Mouse (Mus musculus) ovary, adult 18-20 months (tissue): Measurements from ENCODE around the gene Sfrp5.

Source experiments
- DNase-seq: peaks from one replicate; pipeline ENCODE4 v3.0.0; 2022; ENCODE audit warnings: low spot score, mixed read lengths

Sfrp5 gene

DNA sequence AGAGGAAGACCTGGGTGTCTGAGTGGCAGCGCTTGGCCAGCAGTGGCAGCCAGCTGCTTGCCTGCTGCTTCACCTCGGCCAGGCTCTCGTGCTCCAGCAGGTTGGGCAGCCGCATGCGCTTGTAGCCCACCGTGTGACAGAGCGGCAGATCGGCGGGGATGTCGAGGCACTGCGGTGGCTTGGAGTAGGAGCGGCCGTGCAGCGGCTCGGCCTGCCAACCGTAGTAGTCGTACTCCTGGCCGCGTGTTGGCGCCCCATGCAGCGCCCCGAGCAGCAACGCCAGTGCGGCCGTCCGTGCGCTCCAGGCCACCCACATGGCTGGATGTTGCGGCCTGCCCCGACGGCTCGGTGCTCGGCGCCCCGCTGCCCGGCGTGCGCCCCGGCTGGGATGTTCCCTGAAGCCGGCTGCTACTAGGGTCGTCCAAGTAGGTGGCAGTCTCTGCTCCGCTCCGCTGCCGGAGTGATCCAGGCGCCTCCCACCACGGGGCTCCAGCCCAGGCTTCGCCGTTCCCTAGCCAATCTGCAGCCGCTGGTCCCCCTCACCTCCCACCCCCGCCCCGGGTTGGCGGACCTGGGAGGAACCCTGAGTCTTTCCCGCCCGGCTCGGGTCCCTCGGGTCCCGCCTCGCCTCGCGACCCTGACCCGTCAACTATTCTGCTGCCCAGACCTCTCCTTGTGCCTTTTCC, at the start of gene Sfrp5:
Sfrp5 (minus strand) TSS at position 557 of the 686 bp plus-strand sequence.
- DNase-seq: no peak

DNA sequence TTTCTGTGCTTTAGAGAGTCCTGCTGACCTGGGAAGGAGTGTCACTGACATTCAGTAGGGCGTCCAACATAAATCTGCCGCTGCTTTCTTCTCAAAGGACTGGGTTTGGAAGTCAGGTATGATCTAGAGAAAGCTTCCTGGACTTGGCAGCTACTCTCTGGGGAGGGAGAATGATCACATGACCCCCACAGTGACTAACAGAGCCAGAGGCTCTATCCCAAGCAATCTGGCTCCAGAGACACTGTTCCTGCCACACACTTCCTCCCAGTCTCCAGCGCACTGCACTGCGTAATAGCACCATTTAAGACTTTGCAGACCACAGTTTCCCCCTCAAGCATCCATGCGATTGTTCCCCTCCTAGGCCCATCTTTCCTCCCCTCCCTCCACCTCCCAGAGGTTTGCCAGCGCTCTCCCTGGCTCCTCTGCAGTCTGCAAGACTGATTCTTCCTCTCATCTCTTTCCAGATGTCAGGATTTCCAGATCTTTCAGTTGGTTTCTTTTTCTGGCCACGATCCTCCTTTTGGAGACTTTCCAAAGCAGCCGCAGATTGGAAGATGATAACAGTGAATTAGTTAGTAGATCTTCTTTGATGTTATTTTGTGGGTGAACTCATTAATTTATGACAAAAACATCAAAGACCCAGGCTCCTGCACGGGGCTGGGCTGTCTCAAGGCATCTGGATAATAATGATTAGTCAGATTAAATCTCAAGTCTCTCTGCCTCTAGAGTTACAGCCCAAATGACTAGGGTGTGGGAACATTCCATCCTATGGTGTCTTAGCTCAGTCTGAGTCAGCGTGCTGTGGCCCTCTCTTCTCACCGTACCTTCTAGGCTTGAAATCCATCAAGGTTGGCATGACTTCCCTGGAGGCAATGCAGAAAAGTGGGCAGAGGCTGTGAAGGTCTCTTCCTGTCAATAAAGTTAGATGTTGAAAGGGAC, 48.2 kb upstream of the Sfrp5 start:
- DNase-seq: no peak

DNA sequence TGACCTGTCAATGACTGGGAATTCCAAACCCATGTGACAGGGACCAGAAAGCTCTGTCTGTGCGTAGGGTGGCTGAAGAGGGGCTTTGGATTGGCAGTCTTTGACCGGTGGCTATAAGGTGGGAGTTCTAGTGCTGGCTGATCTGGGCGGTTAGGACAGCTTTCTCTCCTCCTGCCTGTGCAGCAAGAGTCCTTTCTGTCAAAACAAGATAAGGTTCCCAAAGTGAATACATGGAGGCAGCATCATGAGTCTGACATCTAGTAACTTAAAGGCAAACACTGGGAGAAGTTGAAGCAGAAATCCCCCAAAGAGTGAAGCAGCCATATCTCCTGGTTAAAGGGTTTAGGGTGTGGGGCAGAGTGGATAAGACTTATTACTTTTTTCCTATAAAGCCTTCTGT, 45.5 kb upstream of the Sfrp5 start, which contains the start of gene Golga7b:
Golga7b (plus strand) TSS at position 56 of the 400 bp plus-strand sequence.
- DNase-seq: no peak

DNA sequence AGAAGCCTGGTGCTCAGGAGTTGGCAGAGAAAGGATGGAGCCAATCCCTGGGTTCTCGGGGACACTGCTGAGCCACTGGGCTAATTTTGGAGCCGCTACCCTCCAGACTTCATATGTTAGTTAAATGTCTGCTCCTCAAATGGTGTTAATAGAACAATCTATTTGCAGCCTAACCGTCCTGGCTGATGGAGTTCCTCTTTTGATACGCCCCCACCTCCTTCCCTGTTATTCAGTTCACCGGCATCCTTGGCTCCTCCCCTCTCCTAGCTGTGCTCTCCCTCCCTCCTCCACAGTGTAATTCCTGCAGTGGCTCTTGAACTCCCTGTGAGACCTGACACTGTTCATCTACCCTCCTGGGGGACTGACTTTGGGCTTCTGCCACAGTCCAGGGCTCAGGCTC, 44.6 kb upstream of the Sfrp5 start:
- DNase-seq: no peak

DNA sequence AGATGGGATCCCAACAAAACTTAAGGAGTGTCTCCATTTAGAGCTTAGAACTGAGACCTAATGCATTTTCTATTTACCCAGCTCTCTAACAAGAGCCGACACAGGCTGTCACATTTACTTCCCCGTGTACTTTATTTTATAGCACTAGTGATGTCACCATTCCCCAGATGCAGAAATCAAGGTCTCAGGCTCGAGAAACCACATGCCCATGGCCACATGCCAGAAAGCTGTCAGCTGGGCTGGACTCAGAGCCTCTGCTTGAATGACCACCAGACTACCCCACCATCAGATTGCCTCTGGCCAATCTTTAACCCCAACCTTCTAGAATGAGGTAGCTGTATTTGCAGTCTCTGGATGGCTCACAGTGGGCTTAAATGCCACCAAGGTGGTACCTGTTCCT, 41.3 kb upstream of the Sfrp5 start:
- no peak for DNase-seq

DNA sequence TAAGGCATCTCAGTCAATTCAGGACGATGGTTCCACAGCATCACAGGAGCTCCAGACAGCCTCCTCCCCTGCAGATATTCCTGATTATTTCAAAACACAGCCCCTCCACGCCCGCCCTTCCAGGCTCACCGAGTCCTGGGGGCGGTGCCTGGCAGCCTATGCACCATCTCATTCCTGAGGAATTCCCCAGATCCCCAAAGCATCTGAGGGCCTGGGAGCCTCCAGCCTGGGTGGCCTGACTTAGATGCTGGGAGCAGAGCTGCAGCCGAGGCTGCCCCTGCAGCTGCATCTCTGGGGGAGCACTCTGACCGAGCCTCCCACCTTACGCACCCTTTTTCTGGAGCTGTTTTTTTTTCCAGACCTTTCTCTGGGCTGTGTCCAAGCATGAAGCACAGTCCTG, 38.8 kb upstream of the Sfrp5 start:
- no peak for DNase-seq

DNA sequence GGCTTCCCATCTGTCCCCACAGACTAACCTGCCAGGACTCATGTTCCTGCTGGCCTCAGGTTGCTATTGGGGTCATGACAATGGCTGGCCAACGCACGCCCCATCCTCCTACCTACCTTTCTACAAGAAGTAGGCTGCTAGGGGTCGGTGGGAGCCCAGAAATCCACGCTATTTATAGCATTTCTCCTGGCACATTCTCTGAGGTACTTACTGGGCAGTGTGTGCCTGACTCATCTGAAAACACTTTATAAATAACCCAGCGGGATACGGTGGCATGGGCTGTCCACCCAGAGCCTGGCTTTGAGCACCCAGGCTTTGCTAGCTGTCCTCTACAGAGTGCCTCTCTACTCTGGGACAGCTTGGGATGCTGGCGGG, 36.3 kb upstream of the Sfrp5 start:
- no peak for DNase-seq

DNA sequence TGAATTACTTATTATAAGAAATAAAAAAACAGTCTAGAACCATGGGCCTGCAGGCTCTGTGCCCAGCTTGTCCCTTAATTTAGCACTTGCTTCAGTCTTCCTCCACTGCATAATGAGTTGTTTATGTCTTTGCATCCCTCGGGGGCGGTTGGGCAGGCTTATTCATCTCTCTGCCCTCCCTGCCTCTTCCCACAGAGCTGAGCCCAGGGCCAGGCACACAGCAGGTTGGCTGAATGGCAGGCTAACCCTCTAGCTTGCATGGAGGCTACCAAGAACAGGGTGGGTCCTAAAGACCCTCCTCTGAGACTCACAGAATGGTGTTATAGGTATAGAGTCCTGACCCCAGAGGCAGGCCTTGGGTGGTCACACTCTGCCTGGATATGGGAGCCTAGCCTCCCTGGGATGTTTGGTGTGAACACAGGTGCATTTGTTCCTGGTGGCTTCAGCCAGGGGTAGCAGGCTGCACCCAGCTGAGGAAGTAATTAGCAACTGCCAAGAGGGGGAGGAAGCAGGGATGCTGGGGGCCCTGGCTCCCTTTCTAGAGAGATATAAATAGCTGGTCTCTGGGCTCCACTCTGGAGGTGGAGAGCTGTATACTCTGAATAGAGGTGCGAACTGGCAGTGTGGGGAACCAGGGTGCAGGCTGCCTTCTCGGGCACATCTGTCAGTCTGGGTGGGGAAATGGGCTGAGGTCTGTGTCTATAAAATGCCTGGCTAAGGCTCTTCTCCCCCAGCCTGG, 35.7 kb upstream of the Sfrp5 start:
- DNase-seq: no peak

DNA sequence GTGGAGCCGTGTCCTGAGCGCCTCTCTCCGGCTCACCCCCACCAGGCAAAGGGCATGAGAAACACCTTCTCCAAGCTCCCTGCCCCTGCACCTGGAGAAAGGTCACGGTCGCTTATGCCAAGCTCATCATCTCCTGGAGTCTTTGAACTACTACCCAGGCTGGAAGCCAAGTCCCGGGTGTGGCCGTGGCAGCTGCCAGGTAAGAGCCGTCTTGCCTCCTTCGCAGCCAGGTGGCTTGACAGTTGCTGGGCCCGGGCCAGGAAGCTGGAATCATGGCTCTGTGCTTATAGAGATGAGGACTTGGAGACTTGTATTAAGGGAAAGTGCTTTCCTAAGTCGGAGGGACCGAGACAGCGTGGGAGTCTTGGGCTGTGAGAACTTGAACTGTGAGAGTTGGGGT, 28.9 kb upstream of the Sfrp5 start:
- DNase-seq: no peak

DNA sequence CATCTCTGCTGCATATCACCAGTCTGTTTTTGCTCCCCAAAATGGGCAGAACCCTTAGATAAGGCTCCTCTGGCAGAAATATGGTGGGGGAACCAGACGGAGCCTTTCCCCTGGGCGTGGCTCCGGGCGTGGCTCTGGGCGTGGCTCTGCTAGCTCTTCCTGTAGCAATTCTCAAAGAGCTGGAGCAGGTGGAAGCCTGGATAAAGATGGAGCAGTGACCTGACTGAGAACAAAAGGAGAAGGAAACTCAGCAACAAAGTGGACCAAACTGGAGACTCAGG, 28.2 kb upstream of the Sfrp5 start:
- no peak for DNase-seq

DNA sequence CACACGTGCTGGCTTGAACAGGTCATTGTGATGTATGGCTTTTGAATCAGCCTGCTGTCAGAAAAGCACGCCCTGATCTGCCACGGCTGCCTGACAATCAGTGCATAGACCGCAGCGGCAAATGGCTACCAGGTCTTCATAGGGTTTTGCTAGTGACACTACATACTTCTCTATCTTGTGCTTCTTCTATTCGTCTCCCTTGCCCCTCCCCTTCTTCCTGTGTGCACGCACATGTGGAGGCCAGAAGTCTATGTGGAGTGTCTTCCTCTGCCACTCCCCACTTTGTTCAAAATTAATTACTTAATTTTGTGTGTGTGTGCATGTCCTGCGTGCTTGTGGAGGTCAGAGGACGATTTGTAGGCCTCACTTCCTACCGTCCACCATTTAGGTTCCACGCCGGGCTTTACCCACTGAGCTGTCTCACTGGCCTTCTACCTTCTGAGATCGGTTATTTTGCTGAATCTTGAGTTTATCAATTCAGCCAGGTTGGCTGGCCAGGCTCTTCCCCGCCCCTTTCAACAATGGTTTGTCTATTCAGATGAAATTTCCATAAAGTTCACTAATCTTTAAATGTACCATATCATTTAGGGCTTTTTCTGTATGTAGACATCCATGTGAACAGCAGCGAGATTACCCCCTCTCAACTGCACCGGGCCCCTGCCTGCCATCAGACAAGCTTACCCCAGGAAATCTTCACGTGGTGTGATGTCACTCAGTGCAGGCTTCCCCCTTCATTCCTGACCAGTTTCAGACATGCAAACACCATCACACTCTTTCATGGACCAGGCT, 27.6 kb upstream of the Sfrp5 start:
- DNase-seq: no peak

DNA sequence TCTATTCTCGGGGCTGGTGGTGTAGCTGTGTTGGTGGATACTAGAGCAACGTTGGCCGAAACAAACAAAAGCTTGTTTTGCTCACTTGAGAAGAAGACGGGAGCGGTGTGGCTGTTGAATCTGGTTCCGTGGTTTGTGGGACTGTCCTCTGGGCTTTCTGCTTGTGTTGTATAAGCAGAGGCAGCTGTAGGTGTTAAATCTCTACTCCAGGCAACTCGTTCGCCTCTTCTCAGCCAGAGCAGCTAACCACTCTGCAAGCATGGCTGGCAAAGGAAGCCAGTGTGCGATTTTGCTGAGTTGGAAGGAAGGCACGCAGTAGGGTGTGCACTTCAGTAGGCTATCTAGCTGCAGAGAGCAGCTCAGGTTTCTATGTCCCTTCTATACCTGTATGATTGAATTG, 24.4 kb upstream of the Sfrp5 start:
- no peak for DNase-seq

DNA sequence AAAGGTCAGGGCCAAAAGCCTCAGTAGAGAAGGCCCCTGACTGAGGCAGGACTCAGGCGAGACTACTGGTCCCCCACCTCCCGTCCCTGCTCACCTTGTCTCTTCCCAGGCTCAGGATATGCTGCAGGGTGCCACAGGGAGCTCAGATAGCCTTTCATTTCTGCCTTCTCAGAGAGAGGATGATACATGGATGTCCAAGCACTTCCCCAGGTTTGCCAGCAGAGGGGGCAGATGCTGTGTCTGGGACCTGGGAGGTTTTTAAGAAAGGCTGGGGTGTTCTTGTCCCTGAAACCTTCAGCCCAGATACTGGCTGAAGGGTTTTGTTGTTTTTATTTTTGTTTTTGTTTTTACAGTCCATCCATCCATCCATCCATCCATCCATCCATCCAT, 15.3 kb upstream of the Sfrp5 start:
- no peak for DNase-seq

DNA sequence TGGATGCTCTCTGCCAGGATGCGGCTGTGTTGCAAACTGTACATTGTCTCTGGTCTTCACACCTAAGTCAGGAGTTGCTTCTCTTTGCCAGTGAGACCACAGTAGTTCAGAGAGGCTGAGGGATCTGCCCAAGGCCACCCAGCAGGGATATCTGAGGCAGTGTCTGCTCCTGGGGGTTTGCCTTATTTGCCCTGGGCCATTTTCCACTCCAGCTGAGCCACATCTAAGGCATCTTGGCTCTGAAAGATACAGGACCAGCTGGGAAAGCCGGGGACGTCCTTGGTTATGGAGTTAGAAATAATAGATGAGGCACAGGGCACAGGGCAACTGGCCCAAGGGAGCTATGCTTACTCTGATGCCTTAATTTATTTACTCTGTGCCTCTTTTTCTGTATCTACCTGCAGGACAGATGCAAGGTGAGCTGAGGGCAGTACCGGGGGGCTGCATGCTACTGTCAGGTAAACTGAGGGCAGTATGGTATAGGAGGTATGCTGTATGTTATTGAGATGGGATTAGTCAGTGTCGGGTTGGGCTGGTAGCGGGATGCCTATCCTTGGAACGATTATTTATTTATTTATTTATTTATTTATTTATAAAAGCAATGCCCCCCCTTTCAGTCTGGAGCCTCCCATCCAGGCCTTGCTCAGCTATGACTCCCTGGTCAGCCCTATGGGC, 14.8 kb upstream of the Sfrp5 start:
- no peak for DNase-seq

DNA sequence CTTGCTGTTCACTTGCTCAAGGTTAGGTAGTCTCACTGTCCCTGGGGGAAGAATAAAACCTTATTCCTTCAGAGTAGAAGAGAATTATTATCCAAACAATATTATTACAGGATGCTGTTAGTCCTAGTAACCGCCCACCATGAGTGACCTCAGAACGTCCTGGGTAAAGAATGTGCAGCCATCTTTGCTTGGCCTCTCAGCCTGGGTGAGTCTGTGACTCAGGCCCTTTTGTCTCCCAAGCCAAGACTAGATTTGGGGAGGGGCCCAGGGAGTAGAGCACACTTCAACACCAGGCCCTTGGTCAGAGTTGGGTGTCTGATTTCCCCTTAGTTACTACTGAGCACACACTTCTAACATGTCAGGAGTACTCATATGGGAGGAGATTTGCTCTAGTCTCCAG, 12.5 kb upstream of the Sfrp5 start:
- DNase-seq: no peak

DNA sequence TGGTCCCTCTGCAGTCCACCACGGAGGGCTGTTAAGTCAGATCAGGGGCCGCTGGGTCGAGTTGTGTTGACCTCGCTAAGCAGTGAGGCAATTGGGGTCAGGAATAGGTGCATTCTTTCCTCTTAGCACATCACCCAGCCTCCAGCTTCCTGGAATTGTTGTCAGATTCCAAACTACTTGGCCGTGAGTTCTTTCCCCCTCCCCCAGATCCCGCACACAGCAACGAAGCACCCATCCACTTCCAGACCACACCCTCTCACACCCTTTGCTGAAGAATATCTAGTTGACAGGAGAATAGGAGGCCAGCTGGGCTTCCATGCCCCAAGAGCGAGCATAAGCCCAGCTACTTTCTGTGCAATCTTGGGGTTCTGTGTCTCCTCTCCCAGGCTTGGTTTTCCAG, 9.9 kb upstream of the Sfrp5 start:
- DNase-seq: no peak

DNA sequence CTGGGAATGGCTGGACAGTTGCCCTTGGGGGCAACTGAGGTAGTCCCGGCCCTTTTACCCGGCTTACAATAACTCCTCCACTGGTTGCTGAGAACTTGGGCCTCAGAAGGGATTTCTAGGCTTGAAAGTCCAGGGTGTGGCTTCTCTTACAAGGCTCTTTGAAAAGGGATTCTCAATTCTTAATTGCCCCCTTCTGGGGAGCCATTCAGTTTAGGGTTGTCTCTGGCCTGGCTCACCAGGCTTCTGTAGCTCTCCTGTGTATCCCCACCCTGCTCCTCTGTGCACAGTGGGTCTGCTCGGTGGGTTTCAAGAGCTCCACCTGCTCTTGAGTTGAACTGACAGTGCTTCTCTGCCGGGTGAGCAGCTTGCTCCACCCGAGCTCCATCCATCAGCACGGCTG, 7.9 kb upstream of the Sfrp5 start:
- DNase-seq: no peak

DNA sequence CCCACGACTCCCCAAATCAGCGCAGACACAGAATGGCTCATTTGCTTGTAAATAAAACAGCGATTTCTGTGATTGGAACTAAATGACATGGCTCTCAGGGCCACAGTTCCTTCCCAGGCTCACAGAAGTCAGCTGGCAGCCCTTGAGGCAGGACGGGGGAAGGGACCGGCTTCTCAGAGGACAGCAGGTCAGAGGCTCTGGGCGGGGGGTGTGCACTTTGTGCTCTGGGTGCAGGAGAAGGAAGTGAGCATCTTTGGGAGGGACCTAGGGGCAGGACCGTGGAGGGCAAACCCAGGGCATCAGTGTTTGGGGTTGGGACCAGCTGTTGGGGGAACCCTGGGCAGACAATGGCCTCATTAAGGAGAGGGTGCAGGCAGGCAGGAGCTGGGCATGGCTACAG, 7.4 kb upstream of the Sfrp5 start:
- no peak for DNase-seq

DNA sequence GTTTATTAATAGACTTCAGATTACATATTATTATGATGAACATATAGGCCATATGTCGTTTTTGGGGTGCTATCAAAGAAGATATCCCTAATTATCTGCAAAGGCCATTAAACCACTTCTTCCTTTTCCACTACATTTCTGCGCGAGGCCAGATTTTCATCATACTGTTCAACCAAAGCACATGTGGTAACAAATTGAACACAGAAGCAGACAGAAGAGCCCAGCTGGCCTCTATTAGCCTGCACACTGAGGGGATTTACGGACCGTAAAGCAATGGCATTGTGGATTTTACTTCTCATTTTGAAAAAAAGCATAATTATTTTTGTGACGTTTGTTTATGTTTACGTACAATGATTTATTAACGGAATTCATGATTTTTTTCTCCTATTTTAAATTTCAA, 3.1 kb upstream of the Sfrp5 start:
- DNase-seq: no peak

DNA sequence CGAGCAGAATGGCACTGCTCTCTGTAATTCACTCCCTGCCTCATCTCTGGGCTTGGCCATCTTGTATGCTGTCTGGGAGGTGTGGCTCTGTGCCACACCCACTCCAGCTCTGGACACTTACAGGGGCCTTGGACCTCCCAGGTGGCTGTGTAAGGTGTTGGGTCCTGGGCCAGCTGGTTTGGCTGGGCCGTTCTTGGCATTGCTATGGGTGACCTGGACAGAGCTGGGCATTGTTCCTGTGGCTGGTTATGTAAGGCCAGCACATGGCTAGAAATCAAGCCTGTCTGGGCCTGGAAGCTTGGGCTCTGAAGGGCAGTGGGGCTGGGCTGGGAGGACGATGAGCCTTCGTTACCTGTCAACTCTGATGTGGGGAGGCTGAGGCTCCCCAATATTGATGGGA, 2.3 kb upstream of the Sfrp5 start:
- no peak for DNase-seq

DNA sequence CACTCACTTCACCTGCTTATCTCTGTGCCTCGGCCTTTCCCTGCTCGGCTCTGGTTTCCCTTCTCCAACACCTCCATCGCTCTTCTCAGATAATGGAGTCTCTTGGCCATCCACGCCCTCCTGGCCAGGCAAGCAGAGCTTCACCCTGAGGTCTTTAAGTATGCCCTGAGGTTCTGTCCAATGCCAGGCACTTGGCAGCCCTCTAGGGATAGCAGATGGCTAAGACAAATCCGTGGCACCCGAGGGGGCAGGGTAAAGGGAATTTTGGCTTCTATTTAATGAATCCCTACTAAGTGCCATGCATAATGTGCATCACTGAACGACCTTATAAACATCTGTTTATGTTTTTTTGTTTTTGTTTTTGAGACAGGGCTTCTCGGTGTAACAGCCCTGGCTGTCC, 415 bp upstream of the Sfrp5 start:
- no peak for DNase-seq

DNA sequence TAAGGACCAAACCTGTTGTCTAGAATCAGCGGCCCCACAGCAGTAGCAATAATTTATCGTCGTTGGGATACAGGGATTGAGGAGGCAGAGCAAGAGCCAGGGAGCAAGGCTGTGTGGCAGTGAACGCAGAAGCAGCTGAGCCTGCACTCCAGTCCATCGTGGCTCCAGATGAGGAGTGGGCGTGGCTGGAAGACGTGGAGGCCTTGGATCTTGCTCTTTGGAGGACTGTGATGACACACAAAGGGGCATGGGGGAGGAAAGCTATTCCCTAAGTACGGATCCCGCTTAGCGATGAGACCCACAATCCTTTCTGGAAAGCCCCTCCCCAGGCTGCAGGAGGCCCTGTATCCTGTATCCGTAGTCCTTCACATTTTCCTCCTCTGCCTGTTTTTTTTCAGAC, 4.0 kb downstream of the Sfrp5 start:
- DNase-seq: no peak
